Mouse (Mus musculus): Measurements from ENCODE around the gene Nrxn3. TPM values are rescaled to one million over a fixed set of nuclear protein-coding genes. Genes with fewer than 3 reads are reported as not detected.

Nrxn3 gene
- total RNA-seq, 2 experiments from 2014 or later, result 0.23 TPM; not detected in 1

DNA sequence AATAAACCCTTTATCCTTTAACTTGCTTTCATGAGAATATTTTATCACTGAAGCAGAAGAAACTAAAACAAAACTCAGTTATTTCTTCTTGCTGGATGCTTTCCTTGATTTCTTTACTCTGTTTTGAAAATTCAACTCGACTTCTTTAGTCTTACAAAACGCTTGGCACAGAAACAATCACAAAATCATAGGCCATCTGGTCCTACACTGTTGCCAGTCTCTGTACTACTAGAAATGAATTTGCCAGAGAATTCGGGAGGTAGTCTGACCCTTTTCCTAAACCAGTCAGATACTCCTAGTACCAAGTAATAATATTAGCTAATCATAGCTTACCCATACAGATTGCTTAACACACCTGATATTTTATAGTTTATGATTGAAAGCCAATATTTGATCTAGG lies 1066.1 kb downstream of the Nrxn3 start:
- DNase-seq, result no peak
- intact Hi-C loops (cut with DNase I), result no loop called here

DNA sequence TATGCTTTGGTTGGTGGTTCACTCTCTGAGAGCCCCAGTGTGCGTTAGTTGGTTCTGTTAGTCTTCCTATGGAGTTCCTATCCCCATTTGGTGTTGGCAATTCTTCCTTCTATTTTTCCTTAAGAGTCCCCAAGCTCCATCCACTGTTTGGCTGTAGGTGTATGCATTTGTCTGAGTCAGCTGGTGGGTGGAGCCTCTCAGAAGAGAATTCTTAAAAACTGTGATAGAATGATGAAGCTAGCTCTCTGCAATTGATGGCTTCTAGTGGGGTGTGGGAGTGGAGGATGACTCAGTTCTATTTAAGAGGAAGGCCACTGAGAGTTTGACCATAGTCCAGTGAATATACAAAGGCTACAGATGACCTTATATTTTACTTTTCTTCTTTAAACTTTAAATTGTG lies 1067.3 kb downstream of the Nrxn3 start:
- DNase-seq, result no peak
- intact Hi-C loops (cut with DNase I), result no loop called here

DNA sequence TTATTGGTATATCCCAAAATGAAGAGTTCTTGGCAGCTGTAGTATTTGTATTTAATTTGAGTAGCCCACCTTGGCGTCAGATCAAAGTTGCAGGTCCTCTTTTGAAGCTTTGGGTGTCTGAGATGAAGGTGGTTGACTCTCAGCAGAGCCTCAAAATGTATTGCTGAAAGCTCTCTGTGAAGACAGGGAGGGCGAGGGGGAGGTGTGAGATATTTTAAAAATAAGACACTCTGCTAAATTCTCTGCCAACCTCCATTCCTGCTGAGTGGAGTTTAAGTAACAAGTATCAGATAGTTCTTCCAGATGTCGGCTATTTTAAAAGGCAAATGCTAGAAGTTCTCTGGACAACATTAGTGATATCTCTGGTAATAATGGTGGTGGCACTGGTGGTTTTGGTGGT lies 1069.2 kb downstream of the Nrxn3 start:
- DNase-seq, result no peak
- intact Hi-C loops (cut with DNase I), result no loop called here

DNA sequence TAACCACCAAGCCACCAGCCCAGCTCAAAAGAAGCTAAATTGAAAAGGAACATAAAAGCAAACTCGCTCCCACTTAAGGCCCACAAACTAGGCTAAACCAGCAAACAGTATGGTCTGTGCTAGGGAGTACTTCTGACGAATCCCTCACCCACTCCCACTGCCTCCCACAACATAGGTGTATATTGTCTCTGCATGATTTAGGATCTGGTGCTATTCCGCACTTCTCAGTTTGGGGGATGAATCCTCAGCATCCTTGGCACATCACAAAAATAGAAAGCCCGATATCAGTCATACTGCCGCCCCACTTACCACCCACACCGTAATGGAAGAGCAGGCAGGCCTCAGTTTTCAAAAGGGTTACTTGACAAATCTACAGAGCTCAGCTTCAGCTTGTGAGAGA lies 1072.1 kb downstream of the Nrxn3 start:
- no peak for DNase-seq
- intact Hi-C loops (cut with DNase I), result no loop called here

DNA sequence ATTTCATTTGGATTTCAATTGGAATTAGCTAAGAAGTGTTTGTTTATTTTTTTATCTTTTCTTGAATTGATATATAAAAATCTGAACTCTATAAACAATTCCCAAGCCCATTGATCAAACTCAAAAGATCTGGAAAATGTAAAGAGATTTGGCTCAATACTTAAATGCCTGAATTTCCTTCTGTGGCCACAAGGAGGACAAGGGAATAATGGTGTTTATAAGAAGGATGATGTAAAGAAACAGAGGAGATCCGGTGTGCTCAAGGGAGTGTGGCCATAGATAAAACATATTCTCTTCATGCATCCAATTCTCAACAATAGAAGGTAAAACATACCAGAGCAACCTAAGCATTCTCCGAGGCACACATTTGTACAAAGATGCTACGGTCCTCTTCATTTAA lies 1085.5 kb downstream of the Nrxn3 start:
- intact Hi-C loops (cut with DNase I), result no loop called here
- DNase-seq, result no peak

DNA sequence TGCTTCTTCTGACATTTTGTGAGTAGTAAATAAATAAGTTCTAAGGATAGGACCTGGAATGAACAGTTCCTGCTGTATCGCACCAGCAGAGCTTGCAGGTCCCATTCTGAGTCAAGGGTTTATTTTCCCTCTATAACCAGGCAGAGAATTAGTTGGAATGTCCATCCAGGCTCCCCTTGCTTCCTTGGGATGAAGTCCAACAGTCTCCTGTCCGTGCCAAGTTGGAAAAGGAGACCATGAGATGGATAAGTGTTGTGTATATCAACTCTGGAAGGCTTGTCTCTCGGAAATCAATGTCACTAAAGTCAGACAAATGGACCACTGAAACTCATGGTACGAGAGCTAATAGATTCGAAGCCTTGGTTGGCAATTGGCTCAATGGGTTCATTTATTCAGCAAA lies 1087.5 kb downstream of the Nrxn3 start:
- intact Hi-C loops (cut with DNase I), result no loop called here
- DNase-seq, result no peak

DNA sequence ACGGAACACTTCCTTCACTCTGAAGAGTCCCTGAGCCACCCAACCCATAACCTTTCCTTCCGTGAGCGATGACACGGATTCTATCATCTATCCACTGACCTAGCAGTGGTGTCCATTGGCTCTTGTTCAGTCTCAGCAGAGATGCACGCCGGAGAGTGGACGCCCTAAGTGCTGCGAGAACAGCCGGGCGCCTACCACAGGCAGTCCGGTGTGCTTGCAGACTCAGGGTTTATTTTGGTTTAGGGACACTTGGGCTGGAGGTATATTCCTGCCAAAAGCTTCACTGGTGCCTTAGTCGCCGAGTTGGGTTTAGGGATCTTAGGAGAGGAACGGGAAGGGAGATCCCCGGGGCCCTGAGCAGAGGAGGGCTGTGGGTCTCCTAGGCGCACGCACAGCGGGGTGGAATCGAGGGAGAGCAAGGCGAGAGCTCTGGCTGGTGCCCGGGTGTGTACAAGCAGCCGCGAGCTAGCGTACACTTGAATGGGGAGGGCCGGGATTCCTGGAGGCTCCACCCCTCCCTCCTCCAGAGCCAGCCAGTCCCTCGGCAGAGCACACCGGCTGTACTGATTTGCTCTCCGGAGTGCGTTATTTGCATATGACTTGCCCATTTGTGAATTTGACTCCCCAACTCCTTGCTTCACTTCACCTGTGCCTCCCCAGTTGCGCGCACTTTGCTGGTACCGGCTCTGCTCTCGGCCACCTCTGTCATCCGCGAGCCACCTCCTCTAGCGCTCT lies 1089.3 kb downstream of the Nrxn3 start:
- peak; percentile 32 to 38 for DNase-seq
- intact Hi-C loops (cut with DNase I), result no loop called here

DNA sequence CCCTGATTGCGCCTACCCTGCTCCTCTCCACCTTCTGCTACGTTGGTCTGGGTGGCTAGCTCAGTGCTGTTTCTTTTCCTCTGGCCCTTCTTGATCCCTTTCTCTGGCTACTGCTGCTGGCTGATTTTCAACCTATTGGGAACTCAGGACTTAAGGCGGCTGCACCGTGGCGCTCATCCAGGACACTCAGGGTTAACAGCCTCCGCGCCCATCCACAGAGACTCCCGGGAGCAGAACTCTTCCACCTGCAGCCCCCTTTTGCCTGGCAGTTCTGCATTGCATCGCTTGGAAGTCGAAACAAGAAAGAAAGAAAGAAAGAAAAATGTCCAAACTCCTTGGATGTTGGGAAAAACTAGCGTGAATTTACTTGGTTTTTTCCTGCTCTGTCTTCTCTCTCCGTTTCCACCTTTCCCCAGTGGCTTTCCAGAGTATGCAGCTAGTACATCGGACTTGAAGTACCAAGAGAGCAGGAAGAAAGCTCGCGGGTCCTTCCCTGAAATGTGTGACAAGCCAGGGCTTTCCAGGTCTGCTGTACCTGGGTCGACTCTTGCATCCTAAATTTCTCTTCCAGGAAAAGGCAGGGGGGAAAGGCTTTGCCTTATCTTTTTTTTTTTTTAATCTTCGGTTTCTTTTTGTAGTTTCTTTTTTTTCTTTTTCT lies 1090.0 kb downstream of the Nrxn3 start:
- DNase-seq, result no peak
- intact Hi-C loops (cut with DNase I), result no loop called here

DNA sequence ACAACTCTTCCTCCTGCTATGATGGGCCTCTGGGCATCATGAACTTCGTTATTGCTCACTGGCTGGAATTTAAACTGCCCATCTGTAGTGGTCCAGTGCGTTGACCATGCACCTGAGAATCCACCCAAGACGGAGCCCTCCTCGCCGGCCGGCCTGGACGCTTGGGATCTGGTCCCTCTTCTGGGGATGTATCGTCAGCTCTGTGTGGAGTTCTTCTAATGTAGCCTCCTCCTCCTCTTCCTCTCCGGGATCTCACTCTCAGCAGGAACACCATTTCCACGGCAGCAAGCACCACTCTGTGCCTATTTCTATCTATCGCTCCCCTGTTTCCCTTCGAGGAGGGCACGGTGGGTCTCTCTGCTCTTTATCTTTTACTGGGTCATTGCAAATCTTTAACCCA lies 1090.6 kb downstream of the Nrxn3 start:
- DNase-seq, result no peak
- intact Hi-C loops (cut with DNase I), result no loop called here

DNA sequence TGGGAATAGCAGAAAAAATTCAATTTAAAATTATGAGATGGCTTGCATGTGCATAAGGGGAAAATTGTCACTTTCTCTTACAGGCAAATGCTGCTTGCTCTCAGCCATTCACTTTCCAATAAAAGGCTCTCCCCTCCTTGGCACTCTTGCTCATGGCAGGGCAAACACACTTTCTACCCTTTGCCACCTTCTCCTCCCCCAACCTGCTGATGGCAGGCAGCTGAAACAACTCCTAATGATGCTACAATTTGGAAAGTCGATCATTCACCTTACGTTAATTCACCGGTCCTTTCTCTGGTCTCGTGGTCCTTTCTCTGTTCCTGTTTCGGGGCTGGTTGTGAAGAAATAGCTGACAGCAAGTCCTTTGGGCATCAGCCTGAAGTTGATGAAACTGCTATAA lies 1091.0 kb downstream of the Nrxn3 start:
- DNase-seq, result no peak
- intact Hi-C loops (cut with DNase I), result no loop called here

DNA sequence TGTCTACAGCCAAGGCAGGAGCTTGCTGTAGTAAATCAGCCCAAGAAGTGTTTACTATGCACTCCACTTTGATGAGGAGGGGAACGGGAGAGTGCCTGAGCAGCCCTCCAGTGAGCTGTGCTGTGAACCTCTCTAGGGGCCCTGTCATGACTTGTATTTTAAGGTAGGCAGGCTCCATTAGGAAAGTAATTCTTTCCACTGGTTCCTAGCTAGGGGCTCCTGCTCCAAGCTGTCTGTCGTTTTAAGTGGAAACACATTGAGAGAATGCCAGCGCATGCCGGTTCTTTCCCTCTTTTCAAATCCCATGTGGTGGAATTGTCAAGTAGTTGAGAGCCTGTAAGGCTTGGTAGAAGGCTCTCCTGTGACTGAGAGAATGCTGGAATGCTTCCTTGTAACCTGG lies 1091.9 kb downstream of the Nrxn3 start:
- intact Hi-C loops (cut with DNase I), result no loop called here
- no peak for DNase-seq

DNA sequence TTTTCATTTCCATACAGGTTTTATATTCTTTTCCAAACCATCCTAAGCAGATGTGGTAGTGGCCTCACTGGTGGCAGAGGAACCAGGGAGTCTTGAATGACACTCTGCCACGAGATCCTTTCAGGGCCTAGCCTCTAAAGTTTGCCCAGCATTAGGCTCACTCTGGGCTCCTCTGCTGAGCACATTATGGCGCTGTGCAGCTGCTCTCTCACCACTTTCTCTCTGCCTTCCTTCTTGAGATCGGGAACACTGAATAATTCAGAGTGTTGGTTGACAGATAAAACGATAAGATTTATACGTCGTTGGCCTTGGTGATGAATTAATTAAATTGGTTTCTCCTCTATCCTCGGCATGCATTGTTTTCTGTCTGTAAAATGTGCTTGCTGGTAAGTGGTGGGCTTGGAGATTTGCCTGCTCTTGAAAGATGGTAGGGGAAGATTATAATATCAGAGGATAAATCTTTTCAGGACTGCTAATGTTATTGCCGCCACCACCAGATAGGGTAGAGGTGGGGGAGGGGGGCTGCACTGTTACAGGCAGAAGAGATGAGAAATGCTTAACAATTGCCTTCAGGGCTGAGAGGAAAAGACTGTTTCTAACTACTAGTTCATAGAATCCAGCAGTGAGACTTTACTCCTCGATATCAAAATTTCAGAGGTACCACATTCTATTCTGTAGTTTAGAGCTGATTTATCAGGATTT lies 1094.5 kb downstream of the Nrxn3 start:
- no peak for DNase-seq
- intact Hi-C loops (cut with DNase I), result no loop called here

DNA sequence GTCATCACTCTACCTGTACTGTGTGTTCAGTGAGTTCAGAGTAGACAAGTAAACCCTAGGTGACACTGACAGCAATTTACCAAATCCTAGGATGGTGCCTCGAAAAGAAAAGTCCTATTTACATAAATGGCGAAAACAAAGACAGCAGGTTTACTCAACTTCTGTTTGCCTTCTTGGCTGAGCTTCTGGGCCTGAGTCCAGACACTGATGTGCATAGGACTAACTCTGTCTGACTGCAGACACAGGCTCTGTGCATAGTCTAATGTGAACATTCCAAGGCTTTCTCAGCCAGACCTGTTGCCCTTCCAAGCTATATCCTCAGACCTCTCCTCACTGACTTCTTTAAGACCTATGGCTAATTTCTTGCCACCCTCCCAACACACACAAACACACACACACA lies 1095.5 kb downstream of the Nrxn3 start:
- intact Hi-C loops (cut with DNase I), result no loop called here
- no peak for DNase-seq

DNA sequence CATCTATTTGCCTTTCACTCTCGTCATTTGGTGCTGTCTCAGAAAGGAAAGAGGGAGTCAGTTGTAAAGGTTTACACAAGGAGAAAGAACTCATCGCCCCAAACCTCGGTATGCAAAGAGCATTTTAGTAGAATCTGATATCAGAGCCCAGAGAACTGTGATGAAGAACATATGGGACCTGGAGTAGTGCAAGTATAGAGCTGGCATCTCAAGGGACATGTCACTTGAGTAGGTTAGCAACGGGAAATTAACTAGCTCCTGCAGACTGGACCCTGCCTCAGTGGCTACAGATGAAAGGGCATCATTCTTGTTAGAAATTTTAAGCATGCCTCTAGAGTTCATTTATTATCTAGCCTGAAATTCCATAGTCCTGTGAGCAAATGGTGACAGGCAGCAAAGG lies 1099.5 kb downstream of the Nrxn3 start:
- DNase-seq, result no peak
- intact Hi-C loops (cut with DNase I), result no loop called here

DNA sequence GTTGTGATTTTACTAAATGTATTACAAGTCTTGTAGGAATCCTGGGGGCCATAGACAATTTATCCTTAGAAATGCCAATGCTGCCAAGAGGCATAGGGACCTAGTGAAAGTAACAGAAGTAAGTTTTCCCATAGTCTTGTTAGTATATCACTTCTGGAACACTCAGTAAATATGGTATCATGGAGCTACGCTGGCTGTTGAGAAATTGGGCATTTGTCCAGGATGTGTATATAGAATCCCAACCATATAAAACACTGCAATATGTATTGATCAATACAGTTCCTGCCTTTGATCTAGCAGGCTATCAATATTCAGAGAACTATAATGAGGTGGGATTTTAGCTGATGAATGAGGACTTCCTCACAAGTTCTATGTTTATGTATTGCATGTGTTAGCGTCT lies 1107.3 kb downstream of the Nrxn3 start:
- intact Hi-C loops (cut with DNase I), result no loop called here
- DNase-seq, result no peak

DNA sequence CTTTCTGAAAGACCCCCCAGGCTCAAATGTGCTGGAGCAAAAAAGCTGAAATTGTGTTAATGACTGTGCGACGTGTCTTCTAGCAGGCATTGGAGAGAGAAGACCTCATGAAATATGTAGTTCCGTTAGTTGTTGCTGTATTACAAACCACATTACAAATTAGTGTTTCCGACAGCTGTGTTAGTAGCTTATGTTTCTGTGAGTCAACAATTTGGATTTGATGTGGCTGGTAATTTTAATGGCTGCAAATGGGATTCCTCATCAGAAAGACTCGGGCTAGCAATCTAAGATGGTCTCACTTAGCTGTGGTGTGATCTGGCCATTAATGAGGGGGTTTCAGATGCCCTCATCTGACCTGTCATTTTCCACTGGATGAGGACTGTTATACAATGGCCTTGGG lies 1107.7 kb downstream of the Nrxn3 start:
- DNase-seq, result no peak
- intact Hi-C loops (cut with DNase I), result no loop called here

DNA sequence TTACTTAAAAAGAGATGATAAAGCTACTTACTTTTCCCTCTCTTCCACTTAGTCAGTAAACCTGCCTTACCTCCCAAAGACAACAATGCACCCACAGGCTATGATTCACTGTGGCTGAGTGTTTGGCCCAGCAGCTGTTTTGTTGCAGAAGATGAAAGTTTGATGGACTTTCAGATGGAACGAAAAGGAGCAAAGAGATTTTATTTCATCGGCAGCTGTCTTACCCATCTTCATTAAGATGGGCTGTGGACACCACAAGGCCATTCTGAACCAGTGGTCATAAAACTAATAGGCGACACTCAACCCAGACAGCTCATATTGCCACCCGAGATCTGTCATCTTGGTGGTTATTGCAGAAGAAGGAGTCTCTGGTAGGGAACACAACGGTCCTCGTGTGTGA lies 1108.6 kb downstream of the Nrxn3 start:
- intact Hi-C loops (cut with DNase I), result no loop called here
- DNase-seq, result no peak

DNA sequence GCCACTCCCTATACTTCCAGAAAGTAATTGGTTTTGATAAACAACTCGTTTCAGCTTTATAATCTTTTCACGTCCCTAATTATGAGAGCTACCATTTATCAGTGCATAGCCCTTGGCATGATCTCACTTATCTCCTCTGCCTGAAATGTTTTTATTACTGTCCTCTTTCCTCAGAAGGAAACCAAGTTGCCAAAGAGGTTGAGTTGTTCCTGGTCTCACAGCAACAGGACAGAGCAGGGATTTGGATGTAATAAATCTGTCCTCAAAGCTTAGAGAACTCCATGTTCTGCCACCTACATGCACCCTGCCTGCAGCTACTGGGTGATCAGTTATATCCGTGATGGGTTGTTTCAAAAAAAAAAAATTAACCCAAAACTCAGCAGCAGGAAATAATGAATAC lies 1113.6 kb downstream of the Nrxn3 start:
- DNase-seq, result no peak
- intact Hi-C loops (cut with DNase I), result no loop called here

DNA sequence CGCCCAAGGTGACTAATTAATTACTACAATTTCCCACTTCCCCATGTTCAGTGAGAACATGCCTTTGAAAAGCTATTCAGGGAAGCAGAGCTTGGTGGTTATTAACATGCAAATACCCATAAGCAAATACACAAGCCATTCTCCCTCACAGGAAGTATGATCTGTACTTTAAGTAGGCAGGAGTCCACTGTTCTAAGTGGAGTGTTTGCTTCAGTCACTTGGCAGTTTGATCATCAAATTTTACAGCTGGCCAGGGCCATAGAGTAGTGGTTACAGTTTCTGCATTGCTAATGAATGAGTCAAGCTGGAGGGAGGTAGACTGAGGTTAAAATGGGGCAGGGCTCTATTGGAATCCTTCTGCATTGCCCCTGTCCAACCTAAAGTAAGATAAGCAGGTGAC lies 1120.2 kb downstream of the Nrxn3 start:
- intact Hi-C loops (cut with DNase I), result no loop called here
- no peak for DNase-seq

DNA sequence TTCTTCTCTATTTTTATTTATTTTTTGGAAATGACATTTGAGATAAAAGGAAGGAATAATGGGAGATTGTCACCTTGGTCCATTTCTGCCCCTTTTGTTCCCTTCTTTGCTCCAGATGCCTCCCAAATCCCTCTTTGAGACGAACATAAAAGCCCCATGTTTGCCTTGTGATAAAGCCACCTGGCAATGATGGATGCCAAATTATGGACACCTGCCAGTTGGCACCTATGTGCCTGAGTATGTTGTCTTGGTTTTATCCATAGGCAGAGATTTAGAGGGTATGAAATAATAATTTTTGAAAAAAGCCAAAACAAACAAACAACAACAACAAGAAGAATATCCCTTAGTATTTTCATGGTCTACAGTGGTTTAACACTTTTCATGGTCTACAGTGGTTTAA lies 1125.4 kb downstream of the Nrxn3 start:
- no peak for DNase-seq
- intact Hi-C loops (cut with DNase I), result no loop called here

DNA sequence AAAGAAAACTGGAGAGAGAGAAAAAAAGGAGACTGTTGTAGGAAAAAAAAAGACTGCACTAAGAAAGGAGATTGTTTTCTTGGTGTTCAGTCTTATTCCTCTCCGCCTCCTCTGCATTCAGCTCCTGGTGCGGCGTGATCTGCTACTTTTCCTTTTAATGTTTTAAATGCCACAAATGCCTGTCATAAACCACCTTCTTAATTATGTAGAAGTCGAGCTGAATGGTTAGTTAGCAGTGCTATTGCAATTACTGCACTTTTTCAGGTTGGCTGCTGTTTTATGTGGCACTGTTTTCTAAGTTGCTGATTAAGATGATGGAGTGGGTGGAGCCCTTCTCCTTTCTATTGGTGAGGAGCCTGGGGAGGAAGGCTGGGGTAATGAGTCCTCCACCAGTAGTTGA lies 1131.7 kb downstream of the Nrxn3 start:
- intact Hi-C loops (cut with DNase I), result no loop called here
- no peak for DNase-seq

DNA sequence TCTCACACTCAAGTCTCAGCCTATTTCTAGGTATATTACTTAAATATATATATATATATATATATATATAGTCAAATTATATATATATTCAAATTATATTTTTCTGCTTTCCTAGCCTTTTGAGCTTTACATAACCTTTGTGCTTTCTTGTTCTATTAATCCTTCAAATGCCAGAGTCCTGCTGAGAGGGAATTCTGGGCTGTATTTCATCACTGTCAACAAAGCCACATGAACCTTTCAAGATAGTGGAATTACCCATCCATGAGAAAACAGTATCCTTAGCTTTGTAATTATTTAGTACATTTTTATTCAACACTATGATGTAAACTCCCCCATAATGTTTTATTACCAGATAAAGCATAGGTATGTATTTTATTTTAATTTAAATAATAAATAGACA lies 1144.4 kb downstream of the Nrxn3 start:
- intact Hi-C loops (cut with DNase I), result no loop called here
- DNase-seq, result no peak

All from gastrocnemius, postnatal 36 days (tissue).